Mouse (Mus musculus) ES-Bruce4 (cell line): ENCODE measurements around the gene Ifna2.

ENCODE experiments used
- CTCF ChIP-seq: IDR thresholded peaks from one replicate; pipeline ENCODE4 v1.8.1; 2011; ENCODE audit warnings: low read depth, low read length
- EP300 ChIP-seq: IDR thresholded peaks from 2 replicates; pipeline ENCODE4 v1.6.1; 2011; ENCODE audit warnings: low read depth, low read length; ENCODE audit not compliant: insufficient read depth

- TF ChIP-seq CTCF (no peak), EP300 (no peak)
Measured at GRCm38 (mm10) chr4:88680362-88680761, 3.4 kb downstream of the Ifna2 start.
